Mouse (Mus musculus): ENCODE data around the gene Rom1. TPM values are rescaled to one million over a fixed set of nuclear protein-coding genes. Genes with fewer than 3 reads are reported as not detected.

Gene Rom1
- total RNA-seq, 2 experiments from 2014 or later = not detected

Other genes starting within 250 kb of the Rom1 start
Only the 30 nearest of the 32 such genes appear.
- 22.0 and 28.9 TPM in 2 replicates for gene Wdr74, start 193.5 kb downstream of the Rom1 start, total RNA-seq (2015; ENCODE audit: low replicate concordance)
- 10.7 and 15.0 TPM in 2 replicates for gene Wdr74, start 193.5 kb downstream of the Rom1 start, total RNA-seq (2017; ENCODE audit: low replicate concordance)
- not detected in 2 replicates for gene 1700092M07Rik, start 188.6 kb downstream of the Rom1 start, total RNA-seq (2015; ENCODE audit: low replicate concordance)
- not detected in 2 replicates for gene 1700092M07Rik, start 188.6 kb downstream of the Rom1 start, total RNA-seq (2017; ENCODE audit: low replicate concordance)
- gene Stx5a, start 187.9 kb downstream of the Rom1 start, total RNA-seq (2015; ENCODE audit: low replicate concordance) = 67.0 and 97.7 TPM in 2 replicates
- gene Stx5a, start 187.9 kb downstream of the Rom1 start, total RNA-seq (2017; ENCODE audit: low replicate concordance) = 119 and 128 TPM in 2 replicates
- 462 and 487 TPM in 2 replicates for gene Nxf1, start 172.3 kb downstream of the Rom1 start, total RNA-seq (2015; ENCODE audit: low replicate concordance)
- 79.9 and 80.3 TPM in 2 replicates for gene Nxf1, start 172.3 kb downstream of the Rom1 start, total RNA-seq (2017; ENCODE audit: low replicate concordance)
- gene Tmem223, start 158.4 kb downstream of the Rom1 start, total RNA-seq (2015; ENCODE audit: low replicate concordance) = 25.9 and 40.7 TPM in 2 replicates
- 11.0 and 21.9 TPM in 2 replicates for gene Tmem223, start 158.4 kb downstream of the Rom1 start, total RNA-seq (2017; ENCODE audit: low replicate concordance)
- gene Tmem179b, start 154.9 kb downstream of the Rom1 start, total RNA-seq (2015; ENCODE audit: low replicate concordance) = 80.7 and 134 TPM in 2 replicates
- 66.6 and 95.1 TPM in 2 replicates for gene Tmem179b, start 154.9 kb downstream of the Rom1 start, total RNA-seq (2017; ENCODE audit: low replicate concordance)
- 6.7 and 24.1 TPM in 2 replicates for gene Taf6l, start 142.9 kb downstream of the Rom1 start, total RNA-seq (2015; ENCODE audit: low replicate concordance)
- 10.5 and 10.9 TPM in 2 replicates for gene Taf6l, start 142.9 kb downstream of the Rom1 start, total RNA-seq (2017; ENCODE audit: low replicate concordance)
- gene Polr2g, start 130.8 kb downstream of the Rom1 start, total RNA-seq (2015; ENCODE audit: low replicate concordance) = 49.0 and 51.2 TPM in 2 replicates
- 16.5 and 25.8 TPM in 2 replicates for gene Polr2g, start 130.8 kb downstream of the Rom1 start, total RNA-seq (2017; ENCODE audit: low replicate concordance)
- not detected in 2 replicates for gene Zbtb3, start 126.8 kb downstream of the Rom1 start, total RNA-seq (2015; ENCODE audit: low replicate concordance)
- gene Zbtb3, start 126.8 kb downstream of the Rom1 start, total RNA-seq (2017; ENCODE audit: low replicate concordance) = 1.3 TPM in 1 of 2 replicates, not detected in the other
- 55.8 and 56.6 TPM in 2 replicates for gene Ttc9c, start 110.0 kb downstream of the Rom1 start, total RNA-seq (2015; ENCODE audit: low replicate concordance)
- 59.4 and 73.3 TPM in 2 replicates for gene Ttc9c, start 110.0 kb downstream of the Rom1 start, total RNA-seq (2017; ENCODE audit: low replicate concordance)
- 54.9 and 64.2 TPM in 2 replicates for gene Hnrnpul2, start 109.3 kb downstream of the Rom1 start, total RNA-seq (2015; ENCODE audit: low replicate concordance)
- 154 and 160 TPM in 2 replicates for gene Hnrnpul2, start 109.3 kb downstream of the Rom1 start, total RNA-seq (2017; ENCODE audit: low replicate concordance)
- gene AC129217.1, start 99.6 kb downstream of the Rom1 start, total RNA-seq (2015; ENCODE audit: low replicate concordance) = not detected in 2 replicates
- 9.5 and 15.5 TPM in 2 replicates for gene AC129217.1, start 99.6 kb downstream of the Rom1 start, total RNA-seq (2017; ENCODE audit: low replicate concordance)
- gene Bscl2, start 91.9 kb downstream of the Rom1 start, total RNA-seq (2015; ENCODE audit: low replicate concordance) = 33.9 and 36.0 TPM in 2 replicates
- 20.2 and 27.1 TPM in 2 replicates for gene Bscl2, start 91.9 kb downstream of the Rom1 start, total RNA-seq (2017; ENCODE audit: low replicate concordance)
- not detected in 2 replicates for gene Gng3, start 90.2 kb downstream of the Rom1 start, total RNA-seq (2015; ENCODE audit: low replicate concordance)
- not detected in 2 replicates for gene Gng3, start 90.2 kb downstream of the Rom1 start, total RNA-seq (2017; ENCODE audit: low replicate concordance)
- 1.7 TPM in 1 of 2 replicates, not detected in the other for gene Lrrn4cl, start 78.6 kb downstream of the Rom1 start, total RNA-seq (2015; ENCODE audit: low replicate concordance)
- 0.39 TPM in 1 of 2 replicates, not detected in the other for gene Lrrn4cl, start 78.6 kb downstream of the Rom1 start, total RNA-seq (2017; ENCODE audit: low replicate concordance)
- gene Ubxn1, start 57.9 kb downstream of the Rom1 start, total RNA-seq (2015; ENCODE audit: low replicate concordance) = 46.1 and 49.9 TPM in 2 replicates
- 73.1 and 101 TPM in 2 replicates for gene Ubxn1, start 57.9 kb downstream of the Rom1 start, total RNA-seq (2017; ENCODE audit: low replicate concordance)
- gene Uqcc3, start 48.4 kb downstream of the Rom1 start, total RNA-seq (2015; ENCODE audit: low replicate concordance) = 8.8 and 23.1 TPM in 2 replicates
- 7.8 TPM in 1 of 2 replicates, not detected in the other for gene Uqcc3, start 48.4 kb downstream of the Rom1 start, total RNA-seq (2017; ENCODE audit: low replicate concordance)
- gene Lbhd1, start 45.6 kb downstream of the Rom1 start, total RNA-seq (2015; ENCODE audit: low replicate concordance) = 36.4 and 44.9 TPM in 2 replicates
- gene Lbhd1, start 45.6 kb downstream of the Rom1 start, total RNA-seq (2017; ENCODE audit: low replicate concordance) = 6.4 and 9.9 TPM in 2 replicates
- gene Gm49403, start 45.4 kb downstream of the Rom1 start, total RNA-seq (2015; ENCODE audit: low replicate concordance) = not detected in 2 replicates
- not detected in 2 replicates for gene Gm49403, start 45.4 kb downstream of the Rom1 start, total RNA-seq (2017; ENCODE audit: low replicate concordance)
- 11.5 and 13.4 TPM in 2 replicates for gene 1810009A15Rik, start 40.5 kb downstream of the Rom1 start, total RNA-seq (2015; ENCODE audit: low replicate concordance)
- 7.0 and 32.0 TPM in 2 replicates for gene 1810009A15Rik, start 40.5 kb downstream of the Rom1 start, total RNA-seq (2017; ENCODE audit: low replicate concordance)
- not detected in 2 replicates for gene Gm49416, start 40.4 kb downstream of the Rom1 start, total RNA-seq (2015; ENCODE audit: low replicate concordance)
- not detected in 2 replicates for gene Gm49416, start 40.4 kb downstream of the Rom1 start, total RNA-seq (2017; ENCODE audit: low replicate concordance)
- 10.1 and 14.3 TPM in 2 replicates for gene Ints5, start 36.4 kb downstream of the Rom1 start, total RNA-seq (2015; ENCODE audit: low replicate concordance)
- 7.1 and 7.6 TPM in 2 replicates for gene Ints5, start 36.4 kb downstream of the Rom1 start, total RNA-seq (2017; ENCODE audit: low replicate concordance)
- gene Ganab, start 31.3 kb downstream of the Rom1 start, total RNA-seq (2015; ENCODE audit: low replicate concordance) = 71.0 and 83.0 TPM in 2 replicates
- gene Ganab, start 31.3 kb downstream of the Rom1 start, total RNA-seq (2017; ENCODE audit: low replicate concordance) = 31.9 and 43.0 TPM in 2 replicates
- gene B3gat3, start 9.0 kb downstream of the Rom1 start, total RNA-seq (2015; ENCODE audit: low replicate concordance) = 16.2 and 28.1 TPM in 2 replicates
- 13.8 and 21.3 TPM in 2 replicates for gene B3gat3, start 9.0 kb downstream of the Rom1 start, total RNA-seq (2017; ENCODE audit: low replicate concordance)
- 6.5 and 9.6 TPM in 2 replicates for gene Eml3, start 196 bp upstream of the Rom1 start, total RNA-seq (2015; ENCODE audit: low replicate concordance)
- gene Eml3, start 196 bp upstream of the Rom1 start, total RNA-seq (2017; ENCODE audit: low replicate concordance) = 7.1 and 14.0 TPM in 2 replicates
- 59.9 and 70.3 TPM in 2 replicates for gene Mta2, start 12.5 kb upstream of the Rom1 start, total RNA-seq (2015; ENCODE audit: low replicate concordance)
- 84.2 and 125 TPM in 2 replicates for gene Mta2, start 12.5 kb upstream of the Rom1 start, total RNA-seq (2017; ENCODE audit: low replicate concordance)
- 0.84 and 3.2 TPM in 2 replicates for gene Tut1, start 24.5 kb upstream of the Rom1 start, total RNA-seq (2015; ENCODE audit: low replicate concordance)
- 3.7 and 4.4 TPM in 2 replicates for gene Tut1, start 24.5 kb upstream of the Rom1 start, total RNA-seq (2017; ENCODE audit: low replicate concordance)
- 198 and 228 TPM in 2 replicates for gene Eef1g, start 37.7 kb upstream of the Rom1 start, total RNA-seq (2015; ENCODE audit: low replicate concordance)
- gene Eef1g, start 37.7 kb upstream of the Rom1 start, total RNA-seq (2017; ENCODE audit: low replicate concordance) = 92.0 and 153 TPM in 2 replicates
- 13.0 and 13.8 TPM in 2 replicates for gene Ahnak, start 59.9 kb upstream of the Rom1 start, total RNA-seq (2015; ENCODE audit: low replicate concordance)
- 13.3 and 15.7 TPM in 2 replicates for gene Ahnak, start 59.9 kb upstream of the Rom1 start, total RNA-seq (2017; ENCODE audit: low replicate concordance)
- not detected in 2 replicates for gene Scgb1a1, start 158.6 kb upstream of the Rom1 start, total RNA-seq (2015; ENCODE audit: low replicate concordance)
- not detected in 2 replicates for gene Scgb1a1, start 158.6 kb upstream of the Rom1 start, total RNA-seq (2017; ENCODE audit: low replicate concordance)